Mouse (Mus musculus): ENCODE measurements around the gene Brca2.
"Not testable (repeated sequence)": the region's sequence is repeated elsewhere in the genome, so short reads cannot be mapped to it uniquely, and the experiment has no call there.

Brca2 gene

GRCm38 (mm10) chr5:150521937-150522866 is at the start of gene Brca2:
Gene Brca2 (plus strand): TSS chr5:150522630.
- DNase-seq = peak; percentile 88

GRCm38 (mm10) chr5:150477364-150477763 is 45.1 kb upstream of the Brca2 start:
- no peak for DNase-seq

- no peak for DNase-seq
These were observed 43.8 kb upstream of the Brca2 start for GRCm38 (mm10) chr5:150478612-150479011.

GRCm38 (mm10) chr5:150485198-150485597 is 37.2 kb upstream of the Brca2 start:
- no peak for DNase-seq

- no peak for DNase-seq
These were observed 32.1 kb upstream of the Brca2 start for GRCm38 (mm10) chr5:150490285-150490684.

GRCm38 (mm10) chr5:150490821-150491220 is 31.6 kb upstream of the Brca2 start:
- no peak for DNase-seq

- not testable (repeated sequence) for DNase-seq
These were observed 30.8 kb upstream of the Brca2 start for GRCm38 (mm10) chr5:150491573-150492173.

- DNase-seq = peak; percentile 15
These were observed 26.6 kb upstream of the Brca2 start for GRCm38 (mm10) chr5:150495792-150496191.

GRCm38 (mm10) chr5:150510451-150511225 is 11.8 kb upstream of the Brca2 start:
- no peak for DNase-seq

GRCm38 (mm10) chr5:150513264-150513663 is 9.2 kb upstream of the Brca2 start:
- no peak for DNase-seq

- DNase-seq = no peak
These were observed 8.4 kb upstream of the Brca2 start for GRCm38 (mm10) chr5:150514027-150514426.

- DNase-seq = no peak
These were observed 4.4 kb upstream of the Brca2 start, which contains the start of gene Zar1l for GRCm38 (mm10) chr5:150518064-150518463. Gene Zar1l (minus strand): TSS chr5:150518164.

- DNase-seq = no peak
These were observed 2.9 kb upstream of the Brca2 start for GRCm38 (mm10) chr5:150519551-150519950.

- no peak for DNase-seq
These were observed 421 bp downstream of the Brca2 start for GRCm38 (mm10) chr5:150522867-150523234.

GRCm38 (mm10) chr5:150525239-150525638 is 2.8 kb downstream of the Brca2 start:
- DNase-seq = no peak

- no peak for DNase-seq
These were observed 18.9 kb downstream of the Brca2 start for GRCm38 (mm10) chr5:150541302-150541701.

GRCm38 (mm10) chr5:150543184-150543583 is 20.8 kb downstream of the Brca2 start:
- DNase-seq = no peak

- DNase-seq = no peak
These were observed 29.2 kb downstream of the Brca2 start for GRCm38 (mm10) chr5:150551637-150552036.

- no peak for DNase-seq
These were observed 37.2 kb downstream of the Brca2 start for GRCm38 (mm10) chr5:150559519-150560103.

- no peak for DNase-seq
These were observed 38.4 kb downstream of the Brca2 start for GRCm38 (mm10) chr5:150560851-150561250.

- DNase-seq = no peak
These were observed 38.9 kb downstream of the Brca2 start for GRCm38 (mm10) chr5:150561376-150561775.

- no peak for DNase-seq
These were observed 39.4 kb downstream of the Brca2 start for GRCm38 (mm10) chr5:150561783-150562182.

- DNase-seq = no peak
These were observed 42.0 kb downstream of the Brca2 start for GRCm38 (mm10) chr5:150564426-150564825.
